ENCODE assay signal across 31 mouse cellular contexts in genomic region chr9:105037847-105038246, GRCm38 (mm10).
"Had no signal": no experiment of that assay in that cellular context is flagged by ENCODE, and none has a peak within 500 bp of the region (broad histone marks: within the 10 kb centered on the region; RNA-seq: fewer than 3 reads in every experiment).

No protein-coding gene starts in this region.

- H3K27ac ChIP-seq: limb, embryonic 10.5 days; limb, embryonic 12.5 days; limb, embryonic 13.5 days; limb, embryonic 15.5 days; liver, embryonic 12.5 days; liver, embryonic 13.5 days; liver, embryonic 14.5 days; liver, embryonic 15.5 days; lung, embryonic 15.5 days; macrophage; midbrain, embryonic 10.5 days; midbrain, embryonic 12.5 days; midbrain, embryonic 13.5 days; midbrain, embryonic 15.5 days had no signal

- H3K9me3 ChIP-seq: limb, embryonic 10.5 days; limb, embryonic 12.5 days; limb, embryonic 13.5 days; limb, embryonic 15.5 days; liver, embryonic 12.5 days; liver, embryonic 13.5 days; liver, embryonic 15.5 days; lung, embryonic 15.5 days; midbrain, embryonic 10.5 days; midbrain, embryonic 12.5 days; midbrain, embryonic 13.5 days; midbrain, embryonic 15.5 days had no signal

- H3K4me3 ChIP-seq: limb, embryonic 10.5 days; limb, embryonic 12.5 days; limb, embryonic 13.5 days; limb, embryonic 15.5 days; liver, embryonic 12.5 days; liver, embryonic 13.5 days; liver, embryonic 15.5 days; lung, embryonic 15.5 days; megakaryocyte, embryonic 14.5 days; midbrain, embryonic 10.5 days; midbrain, embryonic 12.5 days; midbrain, embryonic 13.5 days; midbrain, embryonic 15.5 days; myocyte had no signal

- H3K36me3 ChIP-seq: limb, embryonic 10.5 days; limb, embryonic 12.5 days; limb, embryonic 13.5 days; limb, embryonic 15.5 days; liver, embryonic 12.5 days; liver, embryonic 13.5 days; liver, embryonic 15.5 days; lung, embryonic 15.5 days; midbrain, embryonic 10.5 days; midbrain, embryonic 12.5 days; midbrain, embryonic 13.5 days; midbrain, embryonic 15.5 days had no signal

- H3K4me2 ChIP-seq: limb, embryonic 12.5 days; limb, embryonic 13.5 days; limb, embryonic 15.5 days; liver, embryonic 11.5 days; liver, embryonic 12.5 days; liver, embryonic 13.5 days; liver, embryonic 15.5 days; lung, embryonic 14.5 days; lung, embryonic 15.5 days; midbrain, embryonic 11.5 days; midbrain, embryonic 12.5 days; midbrain, embryonic 13.5 days; midbrain, embryonic 15.5 days had no signal

- H3K4me1 ChIP-seq: limb, embryonic 10.5 days; limb, embryonic 12.5 days; limb, embryonic 13.5 days; limb, embryonic 15.5 days; liver, embryonic 12.5 days; liver, embryonic 13.5 days; liver, embryonic 15.5 days; lung, embryonic 15.5 days; megakaryocyte, embryonic 14.5 days; midbrain, embryonic 10.5 days; midbrain, embryonic 12.5 days; midbrain, embryonic 13.5 days; midbrain, embryonic 15.5 days had no signal

- DNase-seq: left cerebral cortex, postnatal 4 days; liver; liver, embryonic 13.5 days; liver, postnatal 0 days; lung, adult 18-20 months; lung, adult 2 months; lung, embryonic 14.5 days; lung, postnatal 10 days; lung, postnatal 14 days; lung, postnatal 36 days; lung, postnatal 4 days; midbrain, embryonic 14.5 days had no signal

- H3K27me3 ChIP-seq: limb, embryonic 12.5 days; limb, embryonic 13.5 days; limb, embryonic 15.5 days; liver, embryonic 12.5 days; liver, embryonic 13.5 days; liver, embryonic 15.5 days; lung, embryonic 15.5 days; megakaryocyte, embryonic 14.5 days; midbrain, embryonic 12.5 days; midbrain, embryonic 13.5 days; midbrain, embryonic 15.5 days had no signal

- H3K9ac ChIP-seq: limb, embryonic 12.5 days; limb, embryonic 13.5 days; limb, embryonic 15.5 days; liver, embryonic 12.5 days; liver, embryonic 13.5 days; liver, embryonic 14.5 days; liver, embryonic 15.5 days; liver, postnatal 0 days; lung, embryonic 14.5 days; lung, embryonic 15.5 days; midbrain, embryonic 12.5 days; midbrain, embryonic 13.5 days; midbrain, embryonic 15.5 days had no signal

- ATAC-seq: liver, embryonic 12.5 days; liver, postnatal 0 days; lung, postnatal 0 days; midbrain, embryonic 13.5 days; midbrain, embryonic 15.5 days; midbrain, embryonic 16.5 days had no signal
